Mouse (Mus musculus): ENCODE results near the gene Rpusd4.

Rpusd4 gene

DNA sequence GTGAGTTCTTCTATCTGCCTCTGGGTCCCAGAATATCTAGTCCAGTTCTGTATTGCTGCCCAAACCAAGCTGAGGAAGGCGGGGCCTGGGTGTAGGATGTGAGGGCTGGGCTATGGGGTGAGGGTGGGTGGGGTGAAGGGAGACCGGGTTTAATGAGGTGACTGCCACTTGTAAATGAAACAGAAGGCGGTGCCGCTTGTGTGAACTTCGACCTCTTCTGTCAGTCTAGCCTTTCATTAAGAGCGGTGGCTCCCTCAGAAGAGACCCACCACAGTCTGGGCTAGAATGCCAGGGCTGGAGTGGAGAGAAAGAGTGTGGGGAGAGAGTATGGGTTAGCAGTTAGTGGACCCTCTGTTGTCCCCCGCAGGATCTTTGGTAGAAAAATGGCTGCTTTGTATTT lies 22.3 kb downstream of the Rpusd4 start:
- no peak for DNase-seq

DNA sequence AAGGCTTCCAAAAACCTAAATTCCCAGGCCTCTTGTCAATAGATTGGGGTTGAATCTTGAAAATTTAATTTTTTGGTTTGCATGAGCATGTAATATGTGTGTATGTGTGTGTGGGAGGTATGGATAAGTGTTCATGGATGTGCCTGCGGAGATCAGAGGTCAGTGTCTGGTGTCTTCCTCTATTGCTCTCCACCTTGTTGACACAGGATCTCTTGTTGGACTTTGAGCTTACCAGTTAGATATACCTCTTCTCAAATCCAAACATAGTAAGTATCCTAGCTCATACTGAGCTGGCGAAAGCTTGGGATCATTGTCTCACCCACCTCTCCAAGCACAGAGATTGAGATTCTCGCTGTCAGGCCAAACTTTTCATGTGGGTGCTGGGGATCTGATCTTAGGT lies 22.8 kb downstream of the Rpusd4 start:
- DNase-seq, result no peak

DNA sequence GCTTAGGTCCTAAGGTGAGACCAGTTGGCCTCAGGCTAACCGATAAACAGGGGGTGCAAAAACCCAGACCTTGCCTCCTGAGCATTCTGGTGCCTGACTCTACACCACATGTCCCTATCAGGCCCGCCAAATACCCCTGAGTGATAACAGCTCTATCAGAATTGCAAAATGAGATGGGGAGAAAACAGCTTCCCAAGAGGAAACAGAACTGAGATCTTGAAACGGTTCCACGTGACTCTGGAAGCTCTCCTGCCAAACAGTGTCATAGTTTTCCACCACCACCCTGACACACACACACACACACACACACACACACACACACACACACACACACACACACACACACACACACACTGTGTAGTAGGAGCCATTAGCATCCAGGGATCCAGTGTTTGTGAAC lies 23.3 kb downstream of the Rpusd4 start:
- DNase-seq, result no peak

DNA sequence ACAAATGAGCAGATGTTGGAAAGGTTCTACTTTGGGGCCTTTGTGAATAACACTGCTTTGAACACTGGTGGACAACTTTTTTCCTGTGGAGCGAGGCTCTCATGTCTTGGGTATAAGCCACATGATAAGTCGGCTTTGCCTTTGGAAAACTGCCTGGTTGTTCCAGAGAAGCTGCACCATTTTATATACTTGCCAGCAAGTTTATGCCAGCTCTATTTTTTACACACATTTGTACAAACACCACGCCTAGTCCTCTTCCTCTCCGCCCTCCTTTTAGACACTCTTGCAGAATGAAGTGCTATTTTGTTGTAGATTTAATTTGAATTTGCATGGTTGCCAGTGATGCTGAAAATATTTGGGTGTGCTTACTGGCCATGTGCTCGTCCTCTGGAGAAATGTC lies 25.8 kb downstream of the Rpusd4 start:
- DNase-seq, result no peak

DNA sequence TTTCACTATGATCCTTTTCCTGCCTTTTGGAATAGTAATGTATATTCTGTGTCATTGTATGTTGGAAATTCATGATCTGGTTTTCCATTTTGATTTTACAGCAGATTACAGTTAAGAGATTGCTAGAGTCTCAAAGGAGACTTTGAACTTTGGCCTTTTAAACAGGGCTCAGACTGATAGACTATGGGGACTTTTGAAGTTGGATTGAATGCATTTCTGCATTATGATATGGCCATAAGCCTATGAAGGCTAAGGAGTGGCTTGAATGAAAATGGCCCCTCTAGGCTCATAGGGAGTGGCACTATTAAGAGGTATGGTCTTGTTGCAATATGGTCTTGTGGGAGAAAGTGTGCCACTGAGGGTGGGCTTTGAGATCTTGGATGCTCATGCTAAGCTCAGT lies 30.1 kb downstream of the Rpusd4 start:
- no peak for DNase-seq

DNA sequence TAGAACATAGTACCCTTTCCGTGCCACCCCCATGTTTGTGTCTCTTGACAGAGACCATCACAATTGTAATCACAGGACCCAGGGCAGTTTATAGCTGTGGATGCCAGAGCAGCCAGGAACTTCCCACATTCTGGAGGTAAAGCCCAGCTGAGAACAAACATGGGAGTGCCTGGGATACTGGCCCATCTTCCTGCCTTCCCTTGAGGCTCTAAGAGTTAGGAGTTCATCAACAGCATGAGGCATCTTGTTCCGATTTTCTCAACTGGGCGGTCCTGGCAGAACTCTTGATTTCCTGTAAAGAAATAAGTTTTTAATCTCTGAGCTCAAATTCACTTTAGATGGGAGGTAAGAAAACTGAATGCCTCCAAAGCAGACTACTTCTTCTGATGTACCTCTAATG lies 34.5 kb downstream of the Rpusd4 start:
- DNase-seq, result no peak

DNA sequence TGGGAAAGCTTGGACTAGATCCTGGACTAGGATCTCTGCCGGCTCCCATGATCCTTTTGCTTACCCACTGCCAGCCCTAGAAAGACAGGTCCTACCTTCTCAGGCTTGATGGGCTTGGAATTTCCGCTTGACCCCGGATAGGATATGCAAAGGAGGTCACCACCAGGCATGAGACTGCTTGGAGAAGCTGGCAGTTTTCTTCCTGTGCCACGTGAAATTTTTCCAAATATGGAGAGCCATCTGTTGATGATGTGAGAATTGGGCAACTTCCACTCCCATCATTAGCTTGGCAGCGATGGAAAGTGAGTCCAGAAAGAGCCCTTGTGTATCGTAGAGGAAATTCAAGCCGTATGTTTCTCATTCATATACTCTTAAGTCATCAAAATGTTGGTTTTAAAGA lies 39.8 kb downstream of the Rpusd4 start:
- no peak for DNase-seq

DNA sequence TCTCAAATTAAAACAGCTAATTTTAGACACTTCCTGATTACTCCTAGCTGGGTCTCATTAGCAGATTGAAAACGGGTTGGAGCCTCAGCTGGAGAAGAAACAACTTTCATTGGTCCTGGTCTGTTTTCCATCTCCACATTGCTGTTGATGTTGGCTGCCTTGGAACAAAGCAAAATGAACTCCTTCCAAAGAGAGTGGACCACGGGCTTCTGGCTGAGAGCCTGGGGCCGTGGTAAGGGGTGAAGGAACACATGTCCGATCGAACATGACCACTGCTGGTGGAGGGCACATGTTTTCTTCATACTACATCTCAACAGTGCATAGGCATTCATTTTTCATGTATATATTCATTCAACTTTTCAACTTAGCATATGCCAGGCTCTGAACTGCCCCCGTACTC lies 42.7 kb downstream of the Rpusd4 start:
- no peak for DNase-seq

DNA sequence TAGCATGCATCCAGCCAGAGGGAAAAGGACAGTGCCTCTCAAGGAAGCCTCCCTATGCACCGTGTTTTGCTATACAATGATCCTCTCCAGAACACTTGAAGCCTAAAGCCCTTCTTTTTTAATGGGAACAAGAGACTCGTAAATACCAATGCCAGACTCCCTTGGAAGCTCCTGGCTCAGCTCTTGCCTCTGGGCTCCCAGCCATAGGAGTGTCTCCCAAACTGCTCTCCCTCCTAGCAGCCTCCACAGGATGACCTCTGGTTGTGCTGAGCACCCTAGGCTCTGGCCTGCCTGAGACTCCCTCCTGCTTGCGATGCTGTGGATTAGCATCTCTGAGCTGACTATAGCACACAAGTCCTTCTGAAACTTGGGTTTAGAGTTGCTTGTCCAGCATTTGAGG lies 44.9 kb downstream of the Rpusd4 start:
- DNase-seq, result no peak

DNA sequence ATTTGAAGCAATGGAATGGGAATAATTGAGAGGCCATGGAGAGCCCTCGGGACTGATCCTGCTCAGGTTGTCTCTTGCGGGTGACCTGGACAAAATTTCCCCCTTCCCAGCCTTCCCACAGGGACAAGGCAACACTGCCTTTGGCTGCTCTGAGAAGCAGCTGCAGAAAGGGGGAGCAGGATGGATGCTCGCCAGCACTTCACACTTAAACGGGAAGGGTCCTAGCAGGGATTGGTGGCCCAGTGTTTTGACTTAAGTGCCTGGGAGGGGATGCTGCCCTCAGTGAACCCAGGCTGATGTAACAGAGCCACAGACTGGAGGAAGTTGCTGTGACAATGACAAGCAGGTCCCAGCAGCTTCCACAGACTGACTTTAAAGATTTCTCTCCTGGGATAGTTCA lies 45.9 kb downstream of the Rpusd4 start:
- no peak for DNase-seq

DNA sequence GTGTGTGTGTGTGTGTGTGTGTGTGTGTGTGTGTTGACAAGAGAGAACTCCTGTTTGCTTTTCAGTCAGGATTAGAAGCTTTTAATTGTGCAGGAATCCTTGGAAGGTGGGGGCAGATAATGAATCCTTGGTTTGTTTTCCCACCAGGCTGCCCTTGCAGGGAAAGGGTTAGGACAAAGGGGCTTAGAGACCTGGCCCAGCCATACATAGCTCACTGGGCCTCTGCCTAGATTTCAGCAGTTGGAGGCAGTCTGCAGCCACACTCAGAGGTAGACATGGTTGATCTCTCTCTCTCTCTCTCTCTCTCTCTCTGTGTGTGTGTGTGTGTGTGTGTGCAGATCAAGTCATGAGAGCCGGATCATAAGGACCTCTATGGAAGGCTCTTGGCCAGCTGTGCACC lies 46.6 kb downstream of the Rpusd4 start:
- no peak for DNase-seq

DNA sequence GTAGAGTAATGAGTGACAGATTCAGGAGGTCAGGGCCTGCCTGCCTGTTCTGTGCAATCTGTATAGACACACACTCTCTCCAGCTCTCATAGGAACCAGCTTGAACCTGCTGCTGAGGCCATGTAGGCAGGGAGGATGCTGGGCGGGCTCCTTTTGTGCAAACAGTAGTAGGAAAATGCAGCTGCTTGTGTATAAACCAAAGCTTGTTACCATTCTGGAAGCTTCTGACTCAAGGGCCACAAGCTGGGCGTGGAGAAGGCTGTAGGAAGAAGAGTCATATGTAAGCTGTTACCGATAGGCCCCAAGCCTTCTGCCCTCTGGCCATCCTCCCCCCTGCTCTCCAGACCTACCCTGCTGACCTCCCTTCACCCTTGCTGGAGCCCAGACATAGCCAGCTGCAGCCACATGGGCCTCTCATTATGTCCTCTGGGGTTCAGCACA lies 49.1 kb downstream of the Rpusd4 start:
- no peak for DNase-seq

DNA sequence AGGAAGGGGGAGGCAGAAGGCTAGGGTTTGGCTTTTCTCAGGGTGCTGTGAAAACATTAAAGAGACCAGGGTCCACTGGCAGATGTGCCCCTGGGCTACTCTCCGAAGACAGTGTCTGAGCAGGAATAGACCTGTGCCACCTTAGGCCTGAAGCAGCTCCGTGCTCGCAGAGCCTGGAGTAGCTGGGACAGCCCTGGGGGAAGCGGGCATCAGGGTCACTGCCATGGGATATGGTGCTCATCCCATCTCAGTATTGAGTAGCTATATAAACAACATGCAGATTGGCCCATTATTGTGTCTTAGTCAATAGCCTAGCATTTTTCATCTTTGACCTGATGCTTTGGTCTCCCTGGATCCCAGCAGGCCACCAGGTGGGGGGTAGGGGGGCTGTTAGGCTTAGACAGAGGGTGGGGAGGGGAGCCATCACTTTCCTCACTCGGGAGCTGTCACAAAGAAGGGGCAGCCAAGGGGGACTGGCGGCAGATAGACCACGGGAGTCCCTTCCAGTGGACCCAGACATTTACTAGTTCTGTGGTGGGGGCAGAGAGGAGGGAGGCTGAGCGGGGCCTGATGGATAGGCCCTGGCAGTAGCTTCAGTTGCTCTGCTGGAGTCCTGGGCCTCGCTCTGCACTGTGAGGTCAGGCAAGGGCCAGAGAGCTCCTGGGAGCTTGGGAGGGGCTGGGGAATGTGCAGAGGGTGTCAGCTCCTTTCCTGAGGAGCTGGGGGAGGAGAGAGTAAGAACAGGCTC lies 49.7 kb downstream of the Rpusd4 start:
- no peak for DNase-seq

DNA sequence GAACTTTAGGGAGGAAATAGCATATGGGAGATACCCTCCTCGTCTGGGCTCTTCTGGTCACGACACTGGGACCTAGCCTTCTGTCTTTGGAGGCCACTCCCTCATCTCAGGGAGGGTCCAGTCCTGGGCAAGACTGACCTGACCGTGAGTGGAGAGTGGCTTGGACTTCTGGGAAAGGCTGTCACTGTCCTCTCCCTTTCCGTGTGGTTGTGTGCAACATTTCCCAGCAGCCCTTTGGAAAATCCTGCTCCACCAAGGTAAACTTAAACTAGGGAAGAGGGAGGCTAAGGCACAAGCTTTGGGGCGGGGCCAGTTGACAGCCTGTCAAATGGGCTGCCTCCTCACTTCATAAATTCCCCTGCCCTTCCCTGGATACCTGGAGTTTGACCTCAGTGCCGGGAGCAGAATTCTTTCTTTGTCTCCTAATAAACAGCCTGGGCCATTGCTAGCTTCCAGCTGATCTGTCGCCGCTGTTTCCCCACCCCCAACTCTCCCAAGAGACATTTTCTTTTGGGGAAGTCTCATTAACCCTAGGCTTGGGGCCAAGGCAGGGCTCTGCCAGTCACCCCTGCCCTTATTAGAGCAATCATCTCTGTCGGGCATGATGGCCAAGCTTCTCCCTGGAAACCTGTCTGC lies 51.0 kb downstream of the Rpusd4 start:
- no peak for DNase-seq

DNA sequence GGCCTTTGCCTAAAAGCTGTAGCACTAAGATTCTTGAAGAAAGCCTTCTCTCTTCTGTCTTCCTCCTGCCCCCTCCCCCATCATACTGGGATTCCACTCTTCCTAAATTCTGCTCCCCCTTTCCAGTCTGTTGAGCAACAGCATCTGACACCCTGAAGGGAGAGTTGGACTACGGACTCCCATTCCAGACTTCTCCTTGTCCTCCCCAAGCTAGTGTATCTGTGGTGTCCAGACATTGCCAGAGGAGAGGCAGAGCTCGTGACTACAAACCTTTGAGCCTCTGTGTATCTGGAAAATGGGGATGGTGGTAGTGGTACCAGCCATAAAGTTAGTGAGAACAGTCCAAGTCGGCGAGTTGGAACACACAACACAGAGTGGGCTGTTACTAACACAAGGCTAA lies 52.6 kb downstream of the Rpusd4 start:
- no peak for DNase-seq

DNA sequence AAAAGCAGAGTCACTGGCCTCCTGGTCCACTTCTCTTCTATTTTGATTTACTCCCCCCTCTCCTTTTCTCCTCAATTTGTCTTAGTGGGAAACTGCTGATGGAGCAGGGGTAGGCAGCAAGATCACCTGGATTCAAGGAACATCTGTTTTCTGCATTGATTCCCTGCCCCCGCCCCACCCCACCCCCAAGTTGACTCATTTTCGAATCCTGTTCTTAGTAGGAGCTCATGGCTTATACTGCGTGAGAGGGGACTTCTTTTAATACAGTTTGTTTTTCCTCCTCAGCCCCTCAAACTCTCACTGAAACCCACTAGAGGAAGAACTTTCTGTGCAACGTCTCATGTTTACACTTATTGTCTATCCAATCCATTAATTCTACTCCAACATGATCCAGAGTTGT lies 56.3 kb downstream of the Rpusd4 start:
- no peak for DNase-seq

DNA sequence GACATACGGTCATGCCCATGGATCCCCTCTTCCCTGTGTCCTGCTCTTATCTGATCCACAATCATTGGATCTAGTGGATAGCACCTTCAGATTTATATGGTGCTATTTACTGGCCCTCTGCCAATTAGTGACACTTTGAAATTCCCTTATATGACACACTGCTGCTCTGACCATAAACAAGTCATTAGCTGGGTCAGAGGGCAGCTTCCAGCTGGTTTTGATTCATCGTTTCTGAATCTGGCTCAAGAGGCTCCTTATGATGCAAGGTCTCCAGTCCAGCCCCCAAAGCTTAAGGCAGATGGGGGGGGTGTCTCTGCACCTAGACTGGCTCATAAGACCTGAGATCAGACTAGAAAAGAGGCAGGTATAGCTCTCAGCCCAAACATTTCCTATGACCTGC lies 56.9 kb downstream of the Rpusd4 start:
- no peak for DNase-seq

DNA sequence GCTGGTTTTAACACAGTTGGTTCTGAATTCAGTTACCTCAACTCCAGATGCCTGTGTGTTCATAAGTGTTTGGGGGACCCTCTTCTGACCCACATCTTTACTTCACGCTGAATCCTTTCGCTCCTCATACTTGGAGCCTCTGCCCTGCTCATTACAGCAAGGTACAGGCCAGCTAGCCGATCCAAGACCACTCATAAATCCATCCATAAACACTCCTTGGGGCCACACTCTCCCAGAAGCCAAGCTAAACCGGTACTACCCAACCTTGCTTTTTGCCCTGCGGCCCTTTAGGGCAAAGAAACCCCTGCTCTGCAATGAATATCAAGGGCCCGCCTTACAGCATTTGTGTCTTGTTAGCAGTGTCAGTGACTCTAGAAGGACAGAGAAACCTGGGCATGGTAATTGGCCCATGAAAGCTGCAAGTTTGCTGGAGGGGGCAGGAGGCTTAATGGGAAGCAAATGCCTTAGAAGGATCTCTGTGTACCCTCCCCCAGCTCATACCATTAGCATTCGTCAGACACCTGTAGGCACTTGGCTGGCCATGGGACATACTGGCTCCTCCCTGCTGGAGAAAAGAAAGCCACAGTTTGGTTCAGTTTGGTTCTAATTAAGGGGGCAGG lies 59.1 kb downstream of the Rpusd4 start:
- DNase-seq, result no peak
